Mouse (Mus musculus) adrenal gland, postnatal 14 days (tissue): Measurements from ENCODE around the gene Gm45233. TPM values are rescaled to one million over a fixed set of nuclear protein-coding genes. Genes with fewer than 3 reads are reported as not detected.
"Not testable (repeated sequence)": the region's sequence is repeated elsewhere in the genome, so short reads cannot be mapped to it uniquely, and the experiment has no call there.

Experiments
- DNase-seq: peaks from one replicate; pipeline ENCODE4 v3.0.0; 2021; ENCODE audit warnings: mixed read lengths
- long read RNA-seq, 2 experiments: library from polyadenylated mRNA; stranded (forward); transcript quantifications; one replicate each; pipeline ENCODE4 v2.0.0; 2021
- total RNA-seq: library from RNA; stranded (reverse); gene quantifications from 2 replicates; pipeline ENCODE4 v1.2.3, GENCODE M21; 2021

The Gm45233 gene
- total RNA-seq = 0.82 TPM in 1 of 2 replicates, not detected in the other
- long read RNA-seq, experiment 1 = 0 reads
- long read RNA-seq, experiment 2, partial matches to known transcripts = 0 of 87 reads
- long read RNA-seq, experiment 2, other reads (novel, unspliced or antisense) = 87 of 87 reads

DNA sequence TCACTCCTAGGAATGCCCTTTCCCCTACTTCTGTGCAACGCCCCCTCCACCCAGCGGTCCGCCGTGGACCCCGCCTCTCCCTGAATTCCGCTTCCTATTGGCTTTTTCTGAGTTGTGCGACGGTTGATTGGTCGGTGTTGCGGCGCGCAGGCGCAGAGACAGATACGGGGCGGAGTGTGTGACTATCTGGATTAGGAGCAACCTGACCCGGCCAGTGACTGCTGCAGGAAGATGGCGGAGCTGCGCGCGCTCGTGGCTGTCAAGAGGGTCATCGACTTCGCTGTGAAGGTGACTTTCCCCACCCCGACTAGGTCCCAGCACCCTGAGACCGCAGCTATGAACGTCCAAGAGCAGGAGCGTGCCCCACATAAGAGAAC lies at the start of gene Gm45233, which contains the start of gene Etfb:
Gene Gm45233, plus strand, starts transcription at position 212 of the 377 bp plus-strand sequence.
Gene Etfb, plus strand, starts transcription at position 167 of the 377 bp plus-strand sequence.
- peak; percentile 97 for DNase-seq

DNA sequence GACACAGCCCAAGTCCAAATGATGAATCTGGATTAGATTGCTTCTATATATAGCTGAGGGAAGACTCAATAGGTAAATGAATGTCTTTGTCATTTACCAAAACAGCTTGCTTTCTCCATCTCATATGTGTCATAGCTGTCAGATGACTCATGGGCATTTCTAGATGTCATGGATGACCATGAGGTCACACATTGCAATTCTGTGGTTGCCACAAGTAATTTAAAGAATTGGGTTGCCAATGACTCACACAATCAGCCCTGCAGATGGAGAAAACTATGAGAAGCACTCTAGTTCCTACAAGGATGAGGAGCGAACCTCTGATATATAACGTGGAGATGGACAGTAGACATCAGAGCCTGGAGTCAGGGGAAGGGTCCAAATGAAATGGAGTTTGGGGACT lies 44.4 kb upstream of the Gm45233 start:
- DNase-seq = no peak

DNA sequence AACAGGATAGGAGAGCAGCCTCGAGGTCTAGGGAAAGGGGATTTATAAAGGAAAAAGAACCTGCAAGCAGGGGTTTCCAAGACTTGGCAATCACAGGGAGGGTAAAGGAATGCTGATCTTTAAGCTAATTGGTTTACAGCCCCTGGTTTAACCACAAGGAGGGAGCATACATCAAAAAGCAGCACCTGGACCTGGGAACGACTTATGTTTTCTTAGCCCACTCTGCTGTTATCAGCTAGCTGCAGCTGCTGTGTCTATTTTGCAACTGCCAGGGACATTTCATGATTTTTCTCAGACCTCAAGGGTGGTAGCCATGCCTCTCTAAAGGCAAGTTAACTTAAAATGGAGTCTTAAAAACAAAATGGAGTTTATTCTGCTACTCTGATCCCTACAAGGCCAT lies 41.2 kb upstream of the Gm45233 start:
- DNase-seq = no peak

DNA sequence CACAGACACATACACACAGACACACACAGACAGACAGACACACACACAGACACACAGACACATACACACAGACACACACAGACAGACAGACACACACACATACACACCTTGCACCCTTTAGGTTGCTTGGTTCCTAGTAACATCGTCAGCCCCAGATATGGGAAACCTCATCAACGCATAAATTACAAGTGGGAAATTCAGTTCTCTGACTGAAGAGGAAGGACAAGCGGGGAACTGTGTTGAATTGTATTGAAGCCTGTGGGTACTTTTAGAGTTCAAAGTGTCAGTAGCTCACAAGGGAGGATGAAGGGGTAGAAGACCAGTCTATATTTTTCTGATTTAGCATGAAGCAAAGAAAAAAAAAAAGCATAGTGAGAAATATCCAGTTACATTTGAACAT lies 36.4 kb upstream of the Gm45233 start:
- no peak for DNase-seq

DNA sequence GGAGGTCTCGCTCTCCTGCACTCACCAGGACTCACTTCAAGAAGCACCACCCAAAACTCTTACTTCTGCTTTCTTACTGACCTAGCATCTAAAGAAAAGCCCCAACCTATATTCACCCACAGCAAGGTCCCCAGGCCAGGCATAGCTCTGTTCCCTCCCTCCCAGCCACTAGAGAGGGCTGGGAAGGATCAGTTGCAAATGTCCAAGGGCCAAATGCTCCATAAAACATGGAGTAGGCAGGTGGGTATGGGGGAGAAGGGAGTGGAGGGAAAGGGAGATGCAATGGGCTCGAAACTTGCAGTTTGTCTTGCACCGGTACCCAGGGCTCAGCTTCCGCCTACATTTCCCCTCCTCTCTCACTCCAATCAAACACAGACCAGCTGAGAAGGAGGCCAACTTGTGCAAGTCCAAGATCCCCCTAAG lies 35.8 kb upstream of the Gm45233 start, which contains the start of gene Siglecg:
Gene Siglecg, plus strand, starts transcription at position 74 of the 423 bp plus-strand sequence.
- no peak for DNase-seq

DNA sequence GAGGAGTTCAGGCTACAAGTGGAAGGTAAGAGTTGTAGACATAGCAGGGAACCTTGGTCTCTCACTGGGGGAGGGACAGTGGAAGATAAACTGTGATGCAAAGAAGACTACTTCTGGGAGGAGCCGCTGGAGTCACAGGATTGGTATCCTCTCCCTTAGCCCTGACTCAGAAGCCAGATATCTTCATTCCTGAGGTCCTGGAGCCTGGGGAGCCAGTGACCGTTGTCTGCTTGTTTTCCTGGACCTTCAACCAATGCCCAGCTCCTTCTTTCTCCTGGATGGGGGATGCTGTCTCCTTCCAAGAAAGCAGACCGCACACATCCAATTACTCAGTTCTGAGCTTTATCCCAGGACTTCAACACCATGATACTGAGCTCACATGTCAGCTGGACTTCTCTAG lies 34.8 kb upstream of the Gm45233 start:
- no peak for DNase-seq

DNA sequence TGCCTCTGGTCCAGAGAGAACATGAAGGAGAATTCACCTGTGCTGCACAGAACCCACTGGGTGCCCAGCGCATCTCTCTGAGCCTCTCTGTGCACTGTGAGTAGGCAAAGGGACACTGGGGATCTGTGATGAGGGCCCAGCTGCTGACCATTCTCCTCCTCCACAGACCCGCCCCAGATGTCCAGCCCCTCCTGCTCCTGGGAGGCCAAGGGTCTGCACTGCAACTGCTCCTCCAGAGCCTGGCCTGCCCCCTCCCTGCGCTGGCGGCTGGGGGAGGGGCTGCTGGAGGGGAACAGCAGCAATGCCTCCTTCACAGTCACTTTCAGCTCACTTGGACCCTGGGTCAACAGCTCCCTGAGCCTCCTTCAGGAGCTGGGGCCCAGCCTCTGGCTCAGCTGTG lies 32.2 kb upstream of the Gm45233 start:
- DNase-seq = not testable (repeated sequence)

DNA sequence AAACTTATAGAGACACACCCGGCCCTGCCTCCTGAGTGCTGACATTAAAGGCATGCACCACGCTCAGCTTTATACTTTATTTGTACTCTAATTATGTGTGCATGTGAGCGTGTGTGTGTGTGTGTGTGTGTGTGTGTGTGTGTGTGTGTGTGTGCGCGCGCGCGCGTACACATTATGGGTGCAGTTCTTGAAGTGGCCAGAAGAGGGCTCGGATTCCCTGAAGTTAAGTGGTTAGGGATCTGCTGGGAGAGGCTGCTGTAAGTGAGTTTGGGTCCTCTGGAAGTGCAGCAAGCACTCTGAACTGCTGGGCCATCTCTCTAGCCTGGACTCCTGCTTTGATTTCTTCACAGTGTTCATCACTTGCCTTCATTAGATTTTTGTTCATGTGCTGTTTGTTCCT lies 26.6 kb upstream of the Gm45233 start:
- DNase-seq = no peak

DNA sequence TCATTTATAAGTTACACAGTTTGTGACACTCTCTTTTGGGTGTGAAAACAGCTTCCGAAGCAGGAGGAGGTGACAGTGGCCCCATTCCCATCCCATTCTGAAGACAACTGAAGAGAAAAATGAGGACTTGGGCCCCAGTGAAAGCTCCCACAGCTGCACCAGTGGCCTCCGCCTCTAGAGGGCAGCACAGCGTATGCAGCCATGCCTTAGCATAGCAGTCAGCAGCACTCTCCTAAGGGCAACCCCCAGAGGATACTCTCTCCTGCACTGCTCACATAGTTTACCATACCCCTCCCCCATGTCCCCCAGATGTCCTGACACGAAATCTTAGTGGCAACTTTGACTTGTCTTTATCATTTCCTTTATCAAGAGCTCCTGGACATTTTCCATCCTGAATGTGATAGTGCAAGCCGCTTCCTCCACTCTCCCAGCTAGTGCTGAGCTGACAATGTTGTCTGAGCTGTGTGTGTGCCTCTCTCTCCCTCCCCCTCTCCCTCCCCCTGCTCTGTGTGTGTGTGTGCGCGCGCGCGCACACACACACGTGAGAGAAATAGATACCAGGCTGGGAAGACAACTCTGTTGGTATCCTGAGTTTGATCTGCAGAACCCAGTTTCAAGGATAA lies 20.8 kb upstream of the Gm45233 start:
- DNase-seq = peak; percentile 93

DNA sequence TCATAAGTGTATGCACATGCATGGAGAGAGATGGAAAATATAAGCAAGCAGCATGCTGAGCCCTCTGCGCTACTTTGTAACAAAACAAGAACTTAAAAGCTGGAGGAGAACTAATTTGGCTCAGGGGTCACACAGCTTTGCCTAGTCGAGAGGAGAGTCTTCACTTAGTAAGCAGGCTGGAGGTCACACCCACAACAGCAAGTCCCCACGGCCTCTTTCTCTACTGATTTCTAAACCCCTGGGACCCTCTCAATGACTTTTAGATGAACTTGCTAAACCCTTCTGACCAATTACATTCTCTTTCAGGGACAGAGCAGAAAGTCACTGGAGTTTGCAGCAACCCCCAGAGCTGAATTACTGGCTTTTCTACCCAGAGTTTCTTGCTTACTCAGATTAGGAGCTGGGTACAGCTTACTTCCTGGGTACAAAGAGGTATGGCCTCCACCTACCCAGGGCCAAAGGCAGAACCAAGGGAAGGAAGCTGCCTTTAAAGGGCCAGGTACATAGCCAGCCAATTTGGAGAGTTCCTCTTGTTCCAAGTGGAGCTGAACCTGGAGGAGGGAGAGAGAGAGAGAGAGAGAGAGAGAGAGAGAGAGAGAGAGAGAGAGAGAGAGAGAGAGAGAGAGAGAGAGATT lies 19.8 kb upstream of the Gm45233 start:
- peak; percentile 28 for DNase-seq

DNA sequence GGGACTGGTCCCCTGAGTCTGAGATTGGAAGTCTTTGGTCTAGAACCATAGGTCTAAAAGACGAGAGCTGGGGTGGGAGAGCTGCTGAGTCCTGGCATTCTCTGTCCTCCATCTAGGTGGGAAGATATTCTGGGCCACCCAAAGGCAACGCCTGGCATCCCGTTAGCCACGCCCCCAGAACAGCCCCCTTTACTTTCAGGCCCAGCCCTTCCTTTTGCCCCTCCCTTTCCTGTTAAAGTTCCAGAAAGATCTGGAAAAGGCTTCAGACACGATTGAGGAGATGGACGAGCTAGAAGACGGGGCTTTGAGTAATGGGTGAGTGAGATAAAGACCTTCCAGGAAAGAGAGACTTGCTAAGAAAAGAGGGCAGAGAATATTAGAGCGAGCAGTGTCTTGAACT lies 16.5 kb upstream of the Gm45233 start, which contains the start of gene Lim2:
Gene Lim2, plus strand, starts transcription at position 265 of the 400 bp plus-strand sequence.
- DNase-seq = no peak

DNA sequence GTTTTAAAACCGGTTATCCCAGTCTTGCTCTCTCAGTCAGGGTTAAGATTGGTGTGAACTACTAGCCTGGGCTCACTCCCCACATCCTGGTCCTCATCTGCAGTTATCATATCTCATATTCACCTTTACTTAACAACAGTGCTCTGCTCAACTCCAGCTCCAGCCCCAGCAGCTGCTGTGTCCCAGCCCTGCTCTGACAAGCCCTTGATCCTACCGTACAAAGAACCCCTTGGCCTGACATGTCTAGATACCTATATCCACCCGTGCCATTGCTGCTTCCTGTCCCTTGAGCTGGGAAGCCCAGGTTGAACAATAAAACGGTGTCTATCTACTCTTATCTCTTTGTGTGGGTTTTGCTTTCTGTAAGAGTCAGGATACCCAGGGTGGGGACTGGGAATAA lies 14.4 kb upstream of the Gm45233 start:
- DNase-seq = no peak

DNA sequence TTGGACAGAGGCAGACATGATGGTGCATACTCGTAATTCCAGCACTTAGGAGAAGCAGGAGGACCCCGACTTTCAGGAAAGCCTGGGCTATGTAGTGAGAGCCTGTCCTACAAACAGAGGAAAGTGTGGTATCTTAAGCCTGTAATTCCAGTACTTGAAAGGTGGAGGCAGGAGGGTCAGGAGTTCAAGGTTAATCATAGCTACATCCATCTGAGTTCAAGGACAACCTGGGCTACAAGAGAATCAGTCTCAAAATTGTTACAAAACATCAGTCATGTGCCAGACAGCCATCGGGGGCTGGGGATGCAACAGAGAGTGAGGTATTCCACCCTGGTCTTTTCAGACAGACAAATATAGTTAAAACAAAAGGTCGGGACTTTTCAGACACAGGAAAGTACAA lies 11.0 kb upstream of the Gm45233 start:
- DNase-seq = no peak

DNA sequence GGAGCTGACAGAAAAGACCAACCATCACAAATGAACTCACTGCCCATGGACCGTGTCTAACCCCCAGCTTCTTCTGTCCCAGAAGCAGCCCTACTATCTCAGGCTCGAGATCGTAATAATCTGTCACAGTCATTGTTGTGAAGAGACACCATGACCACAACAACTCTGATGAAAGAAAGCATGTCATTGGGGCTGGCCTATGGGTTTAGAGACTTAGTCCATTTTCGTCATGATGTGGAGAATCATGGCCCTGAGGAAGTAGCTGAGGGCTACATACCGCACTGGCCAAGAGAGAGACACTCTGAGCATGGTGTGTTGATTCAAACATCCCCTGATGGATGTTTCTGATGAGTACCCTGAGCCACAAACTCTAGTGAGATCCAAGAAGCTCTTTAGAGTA lies 9.3 kb upstream of the Gm45233 start:
- no peak for DNase-seq

DNA sequence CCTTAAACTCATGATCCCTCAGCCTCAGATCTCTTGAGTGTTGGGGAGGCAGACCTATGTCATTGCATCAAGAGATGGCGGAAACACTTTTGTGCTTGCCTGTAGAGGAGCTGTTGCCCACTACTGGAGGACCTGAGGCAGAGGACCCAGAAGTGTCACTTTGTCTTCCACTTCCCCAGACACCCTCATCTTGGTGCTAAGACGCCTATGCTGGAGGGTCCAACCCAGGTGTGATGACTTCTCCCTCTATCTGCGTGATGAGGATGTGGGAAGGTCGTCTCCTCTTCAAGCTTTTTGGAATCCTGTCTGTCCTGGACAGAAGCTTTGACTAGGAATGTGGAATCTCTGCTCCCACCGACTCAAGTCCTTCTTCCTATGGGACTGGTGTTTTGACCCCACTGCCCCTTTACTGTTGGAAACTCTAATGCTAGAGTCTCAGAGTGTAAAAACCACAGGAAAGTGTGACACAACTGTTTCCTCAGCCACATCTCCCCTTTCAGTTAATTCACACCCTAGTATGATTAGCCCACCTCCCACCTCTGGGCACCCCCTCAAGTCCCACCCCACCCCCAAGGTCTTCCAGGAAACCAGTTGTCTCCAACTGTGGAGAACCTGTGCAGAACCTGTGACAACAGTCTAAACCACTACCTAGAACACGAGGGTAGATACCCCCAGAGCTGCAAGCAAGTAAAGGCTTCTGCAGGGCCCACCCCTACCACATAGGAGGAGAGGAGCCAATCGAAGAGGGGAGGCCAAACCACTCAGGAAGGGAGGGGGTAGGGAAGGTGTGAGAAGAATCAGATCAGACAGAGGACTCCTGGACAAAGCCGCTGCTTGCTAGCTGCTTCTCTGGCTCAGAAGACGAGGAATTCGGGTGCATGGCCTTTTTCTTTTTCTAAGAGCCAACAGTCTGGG lies 7.3 kb upstream of the Gm45233 start, which contains the start of gene Nkg7:
Gene Nkg7, plus strand, starts transcription at position 733 of the 915 bp plus-strand sequence.
- DNase-seq = no peak

DNA sequence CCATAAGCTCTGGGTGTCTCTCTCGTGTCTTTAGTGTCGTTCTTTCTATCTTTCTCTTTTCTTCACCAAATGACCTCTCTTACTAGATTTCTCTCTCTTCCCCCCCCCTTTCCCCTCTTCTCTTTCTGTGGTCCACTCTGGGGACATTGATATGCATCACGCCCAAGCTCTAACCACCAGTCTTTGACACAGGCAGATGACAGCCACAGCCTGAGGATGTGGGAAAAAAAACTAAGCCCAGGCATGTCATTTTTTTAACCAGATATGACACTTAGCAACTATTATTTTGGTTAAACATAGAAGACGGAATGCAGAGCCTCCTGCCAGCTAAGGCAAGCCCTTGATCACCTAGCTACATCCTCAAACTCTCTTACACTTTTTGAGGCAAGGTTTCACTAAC lies 5.3 kb upstream of the Gm45233 start:
- no peak for DNase-seq

DNA sequence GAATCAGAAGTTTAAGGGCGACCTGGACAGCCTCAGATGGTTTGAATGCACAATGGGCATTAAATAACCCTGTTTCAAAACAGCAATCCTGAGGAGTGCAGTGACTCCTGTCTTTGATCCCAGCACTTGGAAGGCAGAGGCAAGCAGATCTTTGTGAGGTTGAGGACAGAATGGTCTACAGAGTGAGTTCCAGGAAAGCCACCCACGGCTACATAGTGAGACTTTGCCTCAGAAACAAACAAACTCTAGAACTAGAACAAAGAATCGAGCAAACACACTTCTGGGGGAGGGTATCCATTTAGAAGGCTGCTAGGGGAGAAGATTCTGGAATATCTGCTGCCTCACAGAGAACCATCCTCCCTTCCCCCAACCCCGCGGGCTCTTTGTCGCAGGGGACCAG lies 3.4 kb upstream of the Gm45233 start, which contains the start of gene Cldnd2:
Gene Cldnd2, plus strand, starts transcription at position 301 of the 400 bp plus-strand sequence.
- no peak for DNase-seq

DNA sequence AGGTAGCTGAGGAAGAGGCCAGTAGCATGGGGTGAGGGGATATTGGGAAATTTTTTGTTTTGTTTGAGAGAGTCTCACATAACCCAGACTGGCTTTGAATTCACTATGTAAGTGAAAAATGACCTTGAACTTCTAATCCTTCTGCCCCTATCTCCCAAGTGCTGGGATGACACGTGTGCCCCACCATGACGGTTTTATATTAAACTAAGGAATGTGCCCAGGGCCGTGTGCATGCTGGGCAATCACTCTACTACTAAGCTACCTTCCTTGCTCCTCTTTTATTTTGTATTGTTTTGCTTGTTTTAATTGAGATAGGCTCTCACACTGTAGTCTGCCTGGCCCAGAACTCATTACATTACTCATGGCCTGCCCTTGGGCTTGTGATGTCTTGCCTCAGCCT lies 2.9 kb upstream of the Gm45233 start:
- no peak for DNase-seq

DNA sequence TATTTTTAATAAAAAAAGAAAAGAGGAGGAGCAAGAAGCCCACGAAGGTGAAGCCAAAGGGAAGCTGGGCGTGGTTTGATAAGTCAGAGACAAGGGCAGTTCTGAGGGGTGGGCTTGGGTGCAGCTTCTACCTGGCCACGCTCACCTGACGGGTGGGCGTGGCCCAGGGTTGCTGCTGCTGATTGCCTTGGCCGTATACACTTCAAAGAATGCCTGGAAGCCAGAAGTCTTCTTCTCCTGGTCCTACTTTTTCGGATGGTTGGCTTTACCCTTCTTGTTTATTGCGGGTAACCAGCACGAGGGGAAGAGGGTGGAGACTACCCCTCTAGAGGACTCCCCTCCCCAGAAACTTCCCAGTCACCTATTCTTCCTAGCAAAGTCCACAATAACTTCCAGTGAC lies 1.2 kb upstream of the Gm45233 start:
- DNase-seq = no peak

DNA sequence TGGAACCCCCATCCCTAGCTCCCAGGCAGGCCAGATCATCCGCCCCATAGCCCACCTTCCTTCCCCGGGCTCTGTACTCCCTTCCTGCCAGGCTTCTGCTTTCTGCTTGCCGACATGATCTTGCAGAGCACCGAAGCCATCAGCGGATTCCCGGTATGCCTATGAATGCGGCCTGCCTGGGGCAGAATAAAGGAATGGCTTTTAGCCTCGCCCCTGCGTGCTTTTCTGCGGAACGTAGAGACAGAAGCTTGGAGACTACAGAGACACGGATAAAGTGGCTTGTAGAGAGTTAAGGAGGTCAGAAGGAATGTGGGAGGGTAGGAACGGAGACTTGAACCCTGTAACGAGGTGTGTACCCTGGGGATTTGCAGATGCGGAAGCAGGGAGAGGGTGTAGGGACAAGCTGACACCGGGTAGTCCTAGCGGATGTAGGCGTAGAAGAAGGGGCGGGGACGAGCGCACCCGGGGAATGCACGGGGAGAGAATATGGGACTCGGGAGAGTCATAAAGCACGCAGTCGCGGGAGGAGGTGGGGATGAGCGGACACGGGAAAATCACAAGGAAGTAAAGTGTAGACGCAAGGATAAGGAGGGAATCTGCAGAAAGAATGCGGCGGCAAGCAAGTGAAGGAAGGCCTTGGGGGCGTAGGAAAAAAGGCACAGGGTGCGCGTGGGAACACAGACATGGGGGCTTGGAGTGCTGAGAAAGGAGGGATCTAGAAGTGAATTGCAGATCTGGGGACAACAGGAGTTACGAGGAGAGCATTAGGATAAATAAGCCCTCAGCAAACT lies 607 bp upstream of the Gm45233 start:
- DNase-seq = peak; percentile 92

DNA sequence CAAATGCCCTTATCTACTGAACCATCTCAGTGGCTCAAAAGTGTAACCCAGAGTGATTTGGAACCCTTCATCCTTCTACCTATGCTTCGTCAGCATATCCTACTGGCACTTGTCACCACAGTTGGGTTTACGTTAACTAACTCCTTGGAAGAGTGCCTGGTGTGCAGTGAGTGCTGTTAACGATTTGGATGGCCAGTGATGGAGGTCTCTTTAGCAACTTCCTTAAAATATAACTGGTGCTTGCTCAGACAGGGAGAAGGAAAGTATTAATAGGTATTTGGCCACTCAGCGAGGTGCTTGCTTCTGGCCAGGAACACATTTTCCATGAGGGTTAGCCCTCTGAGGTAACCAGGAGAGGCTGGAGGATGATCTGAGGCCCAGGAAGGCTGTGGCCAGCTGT lies 3.9 kb downstream of the Gm45233 start:
- DNase-seq = no peak

DNA sequence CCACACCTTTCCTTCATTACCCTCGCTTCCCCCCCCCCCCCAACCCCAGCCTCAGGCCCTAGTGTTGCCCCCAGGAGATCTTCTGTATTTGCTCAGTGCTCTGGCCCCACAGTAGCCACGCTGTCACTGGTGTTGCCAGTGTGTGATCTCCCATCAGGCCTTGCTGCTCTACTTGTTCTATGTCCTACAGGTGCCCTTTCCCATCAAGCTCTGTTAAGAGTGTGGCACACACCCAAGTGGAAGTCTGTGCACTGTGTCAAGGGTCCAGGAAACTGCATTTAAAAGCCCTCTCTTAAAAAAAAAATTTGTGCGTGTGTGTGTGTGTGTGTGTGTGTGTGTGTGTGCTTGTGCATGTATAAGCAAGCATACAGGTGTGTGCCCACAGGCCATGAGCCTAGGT lies 4.3 kb downstream of the Gm45233 start:
- DNase-seq = peak; percentile 48
